Mouse (Mus musculus): ENCODE results near the gene Cnot3.
"Not testable (repeated sequence)": the region's sequence is repeated elsewhere in the genome, so short reads cannot be mapped to it uniquely, and the experiment has no call there.

GRCm38 (mm10) chr7:3597755-3598154 is 47.3 kb upstream of the Cnot3 start:
- not testable (repeated sequence) for TF ChIP-seq GATA1, TAL1 (IDR thresholded peaks at IDR 0.05; ENCODE audit: low read length)

Data from erythroblast, embryonic 14.5 days (primary cell).